Mouse (Mus musculus) ES-Bruce4 (cell line): ENCODE results near the gene Eps15.

Source experiments
- CTCF ChIP-seq: IDR thresholded peaks from one replicate; pipeline ENCODE4 v1.8.1; 2011; ENCODE audit warnings: low read depth, low read length
- EP300 ChIP-seq: IDR thresholded peaks from 2 replicates; pipeline ENCODE4 v1.6.1; 2011; ENCODE audit warnings: low read depth, low read length; ENCODE audit not compliant: insufficient read depth
- POLR2A ChIP-seq: IDR thresholded peaks from one replicate; pipeline ENCODE4 v1.8.1; 2011; ENCODE audit warnings: low read length; ENCODE audit not compliant: insufficient read depth

DNA sequence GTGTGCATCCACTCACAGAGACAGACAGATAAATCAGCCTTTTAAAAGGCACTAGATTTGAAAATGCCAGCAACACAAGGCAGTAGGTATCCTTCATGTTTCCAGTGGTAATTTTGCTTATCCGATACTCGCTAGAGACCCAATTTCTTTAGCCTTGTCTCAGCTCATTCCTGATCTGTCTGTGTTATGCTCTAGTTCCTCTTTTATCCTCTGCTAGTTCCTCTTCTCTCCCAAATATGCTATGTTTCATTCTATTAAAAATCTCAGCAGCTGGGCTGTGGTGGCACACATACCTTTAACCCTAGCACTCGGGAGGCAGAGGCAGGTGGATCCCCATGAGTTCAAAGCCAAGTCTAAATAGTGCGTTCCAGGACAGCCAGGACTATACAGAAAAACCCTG lies 8.3 kb upstream of the Eps15 start:
- no peak for TF ChIP-seq CTCF
- no peak for TF ChIP-seq POLR2A
- TF ChIP-seq EP300: no peak
